Mouse (Mus musculus) spleen, adult 2 months (tissue): ENCODE results near the gene Mdga1. TPM values are rescaled to one million over a fixed set of nuclear protein-coding genes. Genes with fewer than 3 reads are reported as not detected.

Source experiments
- DNase-seq, 2 experiments: peaks; one replicate each; pipeline versions ENCODE4 v3.0.0 to v3.0.0-alpha.2; 2012 to 2021; ENCODE audit warnings: low spot score in 2 of 2, low read depth in 1 of 2
- H3K27ac ChIP-seq: fragments of 200-500 bp; 2 replicates; pipeline ENCODE4 v1.5.1; 2012; ENCODE audit warnings: low read length, inconsistent platforms; ENCODE audit not compliant: insufficient read depth
- H3K27me3 ChIP-seq: fragments of 200-500 bp; 2 replicates; pipeline ENCODE4 v1.6.1; 2012; ENCODE audit warnings: mild to moderate bottlenecking, moderate library complexity, low read length, inconsistent platforms; ENCODE audit not compliant: control insufficient read depth, insufficient read depth
- H3K36me3 ChIP-seq: fragments of 200-500 bp; 2 replicates; pipeline ENCODE4 v1.6.1; 2012; ENCODE audit warnings: mild to moderate bottlenecking, low read length, inconsistent platforms; ENCODE audit not compliant: control insufficient read depth, insufficient read depth
- H3K4me1 ChIP-seq: fragments of 200-500 bp; 2 replicates; pipeline ENCODE4 v1.6.1; 2011; ENCODE audit warnings: inconsistent platforms; ENCODE audit not compliant: control insufficient read depth, insufficient read depth, insufficient read length
- H3K4me3 ChIP-seq: fragments of 200-500 bp; 2 replicates; pipeline ENCODE4 v1.5.1; 2011; ENCODE audit warnings: mild to moderate bottlenecking, inconsistent platforms; ENCODE audit not compliant: insufficient read depth, insufficient read length; ENCODE audit errors: extremely low read depth
- CTCF ChIP-seq: fragments of 200-500 bp; IDR thresholded peaks from 2 replicates; pipeline ENCODE4 v1.5.1; 2011; ENCODE audit warnings: mild to moderate bottlenecking, inconsistent platforms; ENCODE audit not compliant: insufficient read depth, insufficient read length, insufficient replicate concordance; ENCODE audit errors: extremely low read depth
- POLR2A ChIP-seq: fragments of 200-500 bp; IDR thresholded peaks from 2 replicates; pipeline ENCODE4 v1.6.1; 2011; ENCODE audit warnings: low read depth, low read length, inconsistent platforms
- WGBS: fragments of 180-500 bp; shearing (Covaris S2); methylation state at CpG from one replicate; pipeline ENCODE4 v1.1.7; 2018; 5-methylcytosine and 5-hydroxymethylcytosine counted together
- polyA plus RNA-seq: library from polyadenylated mRNA; depleted of rRNA; stranded (reverse); fragments of >200 nt; gene quantifications from 2 replicates; pipeline ENCODE4 v1.2.3, GENCODE M21; 2012

The Mdga1 gene
- polyA plus RNA-seq, 1 experiment, result 1.6 TPM

- Histone ChIP-seq H3K36me3 (no peaks in the 10 kb centered on the region), H3K27me3 (no peaks in the 10 kb centered on the region), H3K4me1 (no peaks in the 10 kb centered on the region), H3K27ac (no peak overlapping the region), H3K4me3 (no peak overlapping the region)
- WGBS, result 70% methylated on average over 26 of the region's 26 CpGs
- no peak for DNase-seq
- TF ChIP-seq CTCF, result no peak
- no peak for TF ChIP-seq POLR2A
Observed at GRCm38 (mm10) chr17:29925608-29926606, 44.0 kb downstream of the Mdga1 start.

- no peak for DNase-seq
- H3K27me3 ChIP-seq, result no peaks in the 10 kb centered on the region
- 91% methylated on average over 6 of the region's 6 CpGs for WGBS
- no peak for TF ChIP-seq CTCF
- TF ChIP-seq POLR2A, result no peak
- no peak overlapping the region for H3K4me3 ChIP-seq
- no peaks in the 10 kb centered on the region for H3K36me3 ChIP-seq
- H3K27ac ChIP-seq, result no peak overlapping the region
- H3K4me1 ChIP-seq, result no peaks in the 10 kb centered on the region
Observed at GRCm38 (mm10) chr17:29920089-29920488, 49.8 kb downstream of the Mdga1 start.

GRCm38 (mm10) chr17:29919552-29919920 is 50.4 kb downstream of the Mdga1 start:
- no peaks in the 10 kb centered on the region for H3K36me3 ChIP-seq
- no peaks in the 10 kb centered on the region for H3K4me1 ChIP-seq
- no peak for TF ChIP-seq POLR2A
- no peak for TF ChIP-seq CTCF
- H3K27me3 ChIP-seq, result no peaks in the 10 kb centered on the region
- H3K27ac ChIP-seq, result no peak overlapping the region
- no peak for DNase-seq
- 84% methylated on average over 3 of the region's 3 CpGs for WGBS
- H3K4me3 ChIP-seq, result no peak overlapping the region

- WGBS, result 83% methylated on average over 13 of the region's 13 CpGs
- H3K4me1 ChIP-seq, result no peaks in the 10 kb centered on the region
- H3K4me3 ChIP-seq, result no peak overlapping the region
- no peak overlapping the region for H3K27ac ChIP-seq
- no peaks in the 10 kb centered on the region for H3K36me3 ChIP-seq
- no peak for TF ChIP-seq CTCF
- TF ChIP-seq POLR2A, result no peak
- DNase-seq, result no peak
- no peaks in the 10 kb centered on the region for H3K27me3 ChIP-seq
Observed at GRCm38 (mm10) chr17:29918791-29919551, 50.9 kb downstream of the Mdga1 start.

GRCm38 (mm10) chr17:29916968-29917367 is 52.9 kb downstream of the Mdga1 start:
- no peaks in the 10 kb centered on the region for H3K4me1 ChIP-seq
- DNase-seq, result no peak
- WGBS, result 7% methylated on average over 3 of the region's 3 CpGs
- H3K27ac ChIP-seq, result no peak overlapping the region
- H3K36me3 ChIP-seq, result no peaks in the 10 kb centered on the region
- TF ChIP-seq CTCF, result no peak
- no peak for TF ChIP-seq POLR2A
- no peaks in the 10 kb centered on the region for H3K27me3 ChIP-seq
- H3K4me3 ChIP-seq, result no peak overlapping the region

- TF ChIP-seq POLR2A, result no peak
- Histone ChIP-seq H3K4me1 (no peaks in the 10 kb centered on the region), H3K27ac (no peak overlapping the region), H3K36me3 (no peaks in the 10 kb centered on the region), H3K4me3 (no peak overlapping the region), H3K27me3 (no peaks in the 10 kb centered on the region)
- no peak for DNase-seq
- WGBS, result 84% methylated on average over 10 of the region's 10 CpGs
Observed at GRCm38 (mm10) chr17:29915820-29916219, 54.1 kb downstream of the Mdga1 start.
